Mouse (Mus musculus) monocyte, adult 2 months (primary cell): ENCODE data around the gene Rnase13.
A peak's percentile ranks its signal among the peaks of the same experiment; 100 is the strongest.

Experiments used
- DNase-seq, 2 experiments: peaks; one replicate each; pipeline ENCODE4 v3.0.0; 2022; ENCODE audit warnings: low spot score in 2 of 2, low read depth in 1 of 2

The Rnase13 gene

DNA sequence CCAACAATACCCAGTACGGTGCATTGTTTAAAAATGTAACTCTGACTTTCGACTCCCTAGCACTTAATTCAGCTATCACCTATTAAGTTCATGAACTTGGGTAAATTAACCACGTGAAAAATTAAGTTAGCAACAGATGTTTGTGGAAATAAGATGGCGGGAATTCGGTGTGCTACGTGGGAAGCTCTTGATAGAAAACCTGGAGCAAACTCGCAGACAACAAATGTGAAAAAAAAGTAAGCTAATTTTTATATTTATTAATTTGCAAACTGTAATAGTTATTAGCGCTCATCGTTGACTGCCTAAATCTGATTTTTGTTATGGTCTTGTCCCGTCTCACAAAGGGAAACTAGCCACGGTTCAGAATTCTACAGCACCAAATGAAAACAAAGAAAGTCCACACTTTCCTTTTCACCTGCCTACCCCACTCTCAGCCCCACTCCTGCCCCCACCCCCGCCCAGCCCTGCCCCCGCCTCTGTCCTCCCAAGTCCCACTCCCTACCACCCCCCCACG is 38.5 kb downstream of the Rnase13 start:
- DNase-seq = no peak

DNA sequence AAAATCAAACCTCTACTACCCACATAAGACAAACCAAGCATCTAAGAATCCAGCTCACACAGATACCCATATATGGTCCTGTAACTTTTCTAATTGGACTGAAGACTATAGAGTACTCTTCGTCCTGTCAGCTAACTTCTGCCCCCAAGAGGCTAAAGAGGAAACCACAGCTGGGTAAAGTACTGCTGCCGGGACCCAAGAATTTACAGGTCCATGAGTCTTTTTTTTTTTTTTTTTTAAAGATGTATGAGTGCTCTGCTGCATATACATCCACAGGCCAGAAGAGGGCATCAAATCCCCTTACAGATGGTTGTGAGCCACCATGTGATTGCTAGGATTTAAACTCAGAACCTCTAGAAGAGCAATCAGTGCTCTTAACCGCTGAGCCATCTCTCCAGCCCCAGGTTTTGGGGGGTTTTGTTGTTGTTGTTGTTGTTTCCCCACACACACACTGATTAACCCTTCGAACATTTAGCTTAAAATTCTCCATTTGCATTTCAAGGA is 39.0 kb downstream of the Rnase13 start:
- peak; percentile 37 to 64 for DNase-seq

GRCm38 (mm10) chr14:51877517-51877916 is 45.1 kb downstream of the Rnase13 start:
- DNase-seq = no peak

DNA sequence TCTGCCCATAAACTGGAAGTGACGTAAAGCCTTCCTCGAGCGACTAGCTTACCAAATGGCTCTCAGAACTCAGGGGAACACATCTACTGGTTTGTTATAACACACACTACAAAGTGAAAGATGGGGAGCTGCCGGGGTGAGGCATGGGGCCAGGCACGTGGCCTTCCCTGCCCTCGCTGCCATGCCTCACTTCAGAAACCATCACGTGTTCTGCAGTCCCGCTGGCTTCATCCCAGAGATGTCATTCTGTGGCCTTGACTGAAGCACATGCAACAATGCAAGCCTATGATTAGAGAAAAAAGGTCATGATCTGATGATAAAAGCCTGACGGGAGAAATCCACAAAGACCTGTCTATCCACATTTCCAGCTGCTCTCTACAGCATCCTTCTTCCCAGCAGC is 50.8 kb downstream of the Rnase13 start:
- no peak for DNase-seq
